Mouse (Mus musculus): ENCODE data around the gene Prdm5.

DNA sequence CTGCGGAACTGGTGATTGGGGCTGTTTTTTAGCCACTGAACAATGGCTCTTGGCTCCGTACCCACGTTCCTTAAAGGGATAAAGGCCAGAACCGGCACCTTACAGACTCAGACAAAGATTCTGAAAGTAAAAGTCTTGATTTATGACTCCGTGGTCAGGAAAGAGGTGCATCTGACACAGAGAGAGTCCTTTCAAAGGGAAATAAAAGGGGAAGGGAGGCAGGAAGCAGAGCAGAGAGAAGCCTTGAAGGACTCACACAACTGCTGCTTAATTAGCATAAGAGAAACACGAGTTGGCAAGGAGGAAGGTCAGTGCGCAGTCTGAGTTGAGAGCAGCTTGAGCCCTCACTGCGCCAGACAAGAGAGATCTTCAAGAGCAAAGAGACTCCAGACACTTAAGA is 13.7 kb upstream of the Prdm5 start:
- TF ChIP-seq CTCF (IDR thresholded peaks at IDR 0.05; ENCODE audit: low read depth) (no peak), EP300 (optimal IDR thresholded peaks at IDR 0.05) (no peak)
